Mouse (Mus musculus): Measurements from ENCODE around the gene Nfkb2.

The Nfkb2 gene

DNA sequence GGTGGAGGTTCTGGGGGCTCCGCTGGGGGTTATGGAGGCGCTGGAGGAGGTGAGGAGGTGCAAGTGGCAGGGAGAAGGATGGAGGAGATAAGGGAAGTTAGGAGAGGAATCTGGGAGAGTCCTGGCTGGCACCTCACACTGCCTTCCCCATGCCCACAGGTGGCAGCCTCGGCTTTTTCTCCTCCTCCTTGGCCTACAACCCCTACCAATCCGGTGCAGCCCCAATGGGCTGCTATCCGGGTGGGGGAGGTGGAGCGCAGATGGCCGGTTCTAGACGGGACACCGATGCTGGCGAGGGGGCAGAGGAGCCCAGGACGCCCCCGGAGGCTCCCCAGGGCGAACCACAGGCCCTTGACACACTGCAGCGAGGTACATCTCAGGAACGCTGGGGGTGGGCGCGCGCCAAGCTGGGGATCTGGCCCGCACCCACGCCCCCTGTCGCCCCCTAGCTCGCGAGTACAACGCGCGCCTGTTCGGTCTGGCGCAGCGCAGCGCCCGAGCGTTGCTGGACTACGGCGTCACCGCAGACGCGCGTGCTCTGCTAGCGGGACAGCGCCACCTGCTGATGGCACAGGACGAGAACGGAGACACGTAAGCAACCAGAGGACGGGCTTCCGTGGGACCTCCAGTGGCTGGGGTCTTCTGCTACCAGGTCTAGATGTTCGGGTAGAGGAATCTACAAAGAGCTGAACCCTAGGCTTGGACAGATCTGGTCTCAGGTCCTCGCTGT, 4.8 kb downstream of the Nfkb2 start:
- DNase-seq: peak; percentile 62

DNA sequence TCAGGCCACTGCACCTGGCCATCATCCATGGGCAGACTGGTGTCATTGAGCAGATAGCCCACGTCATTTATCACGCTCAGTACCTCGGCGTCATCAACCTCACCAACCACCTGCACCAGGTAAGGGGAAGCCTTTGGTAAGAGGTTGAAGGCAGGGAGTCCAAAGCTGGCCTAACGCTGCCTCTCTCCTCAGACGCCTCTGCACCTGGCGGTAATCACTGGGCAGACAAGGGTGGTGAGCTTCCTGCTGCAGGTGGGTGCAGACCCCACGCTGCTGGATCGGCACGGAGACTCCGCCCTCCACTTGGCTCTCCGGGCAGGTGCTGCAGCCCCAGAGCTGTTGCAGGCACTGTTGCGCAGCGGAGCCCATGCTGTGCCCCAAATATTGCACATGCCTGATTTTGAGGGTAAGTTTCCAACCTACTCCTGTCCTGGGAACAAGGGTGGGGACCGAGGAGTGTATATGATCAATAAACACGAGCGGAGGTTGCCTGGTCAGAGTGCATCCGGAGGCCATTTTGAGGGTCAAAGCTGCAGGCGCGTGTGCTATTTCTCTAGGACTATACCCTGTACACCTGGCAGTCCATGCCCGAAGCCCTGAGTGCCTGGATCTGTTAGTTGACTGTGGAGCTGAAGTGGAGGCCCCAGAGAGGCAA, 5.7 kb downstream of the Nfkb2 start:
- no peak for DNase-seq

DNA sequence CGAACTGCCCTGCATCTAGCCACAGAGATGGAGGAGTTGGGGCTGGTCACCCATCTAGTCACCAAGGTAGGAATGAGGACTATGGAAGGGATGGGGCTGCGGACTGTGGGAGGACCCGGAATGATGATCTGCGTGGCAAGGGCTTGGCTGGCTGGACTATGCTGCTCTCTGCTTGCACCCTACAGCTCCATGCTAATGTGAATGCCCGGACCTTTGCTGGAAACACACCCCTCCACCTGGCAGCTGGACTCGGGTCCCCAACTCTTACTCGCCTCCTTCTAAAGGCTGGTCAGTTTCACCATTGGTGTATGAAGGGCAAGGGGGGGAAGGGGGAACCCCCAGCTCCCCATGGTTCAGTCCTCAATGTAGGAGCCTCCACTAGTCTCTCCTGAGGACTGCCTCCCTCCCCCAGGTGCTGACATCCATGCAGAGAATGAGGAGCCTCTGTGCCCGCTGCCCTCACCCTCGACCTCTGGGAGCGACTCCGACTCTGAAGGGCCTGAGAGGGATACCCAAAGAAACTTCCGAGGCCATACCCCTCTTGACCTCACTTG, 6.3 kb downstream of the Nfkb2 start:
- no peak for DNase-seq

DNA sequence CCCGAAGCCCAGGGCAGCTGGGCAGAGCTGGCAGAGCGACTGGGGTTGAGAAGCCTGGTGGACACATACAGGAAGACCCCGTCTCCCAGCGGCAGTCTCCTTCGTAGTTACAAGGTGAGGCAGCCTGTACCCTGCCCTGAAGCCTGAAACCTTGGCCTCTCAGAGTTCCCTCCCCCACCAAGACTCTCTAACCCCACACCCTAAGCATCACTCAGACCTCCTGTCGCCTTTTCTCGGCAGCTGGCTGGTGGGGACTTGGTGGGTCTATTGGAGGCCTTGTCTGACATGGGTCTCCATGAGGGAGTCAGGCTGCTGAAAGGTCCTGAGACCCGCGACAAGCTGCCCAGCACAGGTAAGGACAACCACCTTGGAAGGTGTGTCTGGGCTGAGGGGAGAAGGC, 7.2 kb downstream of the Nfkb2 start:
- no peak for DNase-seq

DNA sequence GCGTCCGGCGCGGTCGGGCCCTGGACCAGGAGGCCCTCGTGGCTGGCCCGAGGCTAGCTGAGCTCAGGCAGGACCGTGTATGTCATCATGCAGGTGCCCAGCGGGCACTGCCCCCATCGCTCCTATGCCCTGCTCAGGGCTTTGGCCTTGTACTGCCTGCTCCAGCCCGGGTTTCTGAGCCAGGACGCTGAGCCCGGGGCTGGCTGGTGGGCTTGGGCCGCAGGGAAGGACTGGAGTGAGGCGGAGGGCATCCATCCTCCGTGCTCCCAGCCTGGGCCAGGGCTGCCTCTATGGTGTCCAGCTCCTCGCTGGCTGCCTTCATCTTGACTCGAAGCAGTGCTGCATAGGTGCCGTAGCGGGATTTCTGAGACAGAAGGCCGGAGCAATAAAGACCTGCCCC, 8.4 kb downstream of the Nfkb2 start:
- DNase-seq: no peak

DNA sequence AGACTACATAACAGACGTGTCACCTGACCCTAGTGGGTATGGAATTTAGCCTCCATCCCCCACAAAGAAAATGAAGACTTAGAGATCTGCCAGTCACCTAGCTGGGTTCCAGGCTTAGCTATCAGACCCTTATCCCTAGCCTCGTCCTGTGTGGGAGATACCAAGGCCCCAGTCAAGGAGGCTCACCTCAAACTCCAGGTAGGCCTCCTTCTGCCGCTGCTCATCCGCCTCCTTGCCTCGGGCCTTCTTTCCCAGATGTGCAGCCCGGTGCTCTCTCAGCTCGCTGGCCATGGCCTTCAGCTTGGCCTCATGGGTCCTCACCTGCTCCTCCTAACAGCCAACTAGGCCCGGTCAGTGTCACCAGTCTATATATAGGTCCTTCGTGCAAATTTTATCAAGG, 9.0 kb downstream of the Nfkb2 start:
- DNase-seq: no peak

DNA sequence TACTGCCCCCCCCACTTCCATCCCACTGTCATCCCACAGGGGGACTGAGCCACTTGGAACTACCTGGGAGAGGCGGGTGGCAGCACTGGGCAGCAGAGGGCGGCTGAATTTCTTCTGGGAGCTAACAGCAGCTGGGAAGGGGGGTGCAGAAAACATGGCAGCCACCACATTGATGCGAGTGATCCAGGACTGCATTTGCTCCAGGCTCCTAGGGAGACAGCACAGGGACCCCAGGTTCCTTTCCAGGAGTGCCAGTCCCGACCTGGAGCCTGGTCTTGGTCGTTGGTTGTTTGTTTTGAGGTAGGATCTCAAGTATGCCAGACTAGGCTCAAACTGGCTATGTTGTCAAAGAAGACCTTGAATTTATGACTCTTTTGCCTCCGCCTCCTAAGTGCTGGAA, 9.5 kb downstream of the Nfkb2 start:
- DNase-seq: no peak

DNA sequence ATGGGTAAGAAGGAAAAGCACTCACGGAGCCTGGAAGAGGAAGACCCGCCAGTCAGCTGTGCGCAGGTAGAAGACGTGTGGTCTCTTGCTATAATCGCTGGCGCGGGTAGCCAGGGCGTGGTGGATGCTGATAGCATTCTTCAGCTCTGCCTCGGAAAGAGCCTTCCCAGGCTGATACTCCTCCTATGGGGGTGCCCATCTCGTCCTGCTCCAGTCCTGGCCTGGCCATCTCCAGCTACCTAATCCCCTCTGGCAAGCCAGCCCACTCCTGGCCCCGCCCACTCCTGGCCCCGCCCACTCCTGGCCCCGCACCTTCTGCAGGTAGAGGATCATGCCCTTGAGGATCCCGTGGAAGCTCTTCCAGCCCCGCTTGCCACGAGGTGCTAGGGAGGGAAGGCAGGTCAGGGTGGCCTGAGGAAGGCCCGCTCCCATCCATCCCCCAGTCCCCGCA, 10.1 kb downstream of the Nfkb2 start:
- no peak for DNase-seq

DNA sequence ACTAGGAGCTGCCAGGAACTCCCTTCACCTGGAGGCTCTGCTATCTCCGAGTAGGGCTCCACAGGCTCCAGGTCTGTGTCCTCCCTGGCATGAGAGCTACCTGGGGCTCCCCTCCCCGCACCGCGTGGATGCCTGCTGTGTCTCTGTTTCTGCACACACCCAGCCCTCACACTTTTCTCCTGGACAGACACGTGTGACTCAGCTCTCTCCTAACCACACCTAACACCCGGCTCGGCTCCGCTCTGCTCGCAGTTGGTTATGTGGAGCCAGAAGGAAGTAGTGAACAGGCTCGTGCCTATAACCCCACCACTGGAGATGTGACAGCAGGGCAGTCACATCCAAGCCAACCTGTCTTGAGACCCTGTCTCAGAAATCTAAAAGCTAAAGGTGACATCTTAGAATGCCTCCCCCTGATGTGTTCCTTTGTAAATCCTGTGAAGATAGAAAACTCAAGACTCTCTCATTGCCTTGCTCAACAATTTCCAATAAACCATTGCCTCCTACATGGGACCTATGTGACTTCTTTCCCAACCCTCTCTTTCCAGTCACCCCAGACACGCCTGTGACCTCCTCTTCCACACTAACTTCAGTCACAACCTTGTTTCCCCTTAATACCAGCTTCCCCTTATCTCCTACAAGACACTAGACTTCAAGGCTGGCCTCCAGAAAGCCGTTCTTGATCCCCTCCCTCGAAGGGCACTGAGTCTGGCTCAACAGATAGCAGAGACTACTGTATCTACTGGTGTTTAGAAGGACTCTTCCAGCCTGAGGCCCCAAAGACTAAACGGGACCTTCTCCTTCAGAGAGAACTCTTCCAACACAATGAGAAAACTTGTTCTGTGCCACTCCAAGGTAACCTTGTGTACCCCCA, 11.0 kb downstream of the Nfkb2 start:
- DNase-seq: no peak

DNA sequence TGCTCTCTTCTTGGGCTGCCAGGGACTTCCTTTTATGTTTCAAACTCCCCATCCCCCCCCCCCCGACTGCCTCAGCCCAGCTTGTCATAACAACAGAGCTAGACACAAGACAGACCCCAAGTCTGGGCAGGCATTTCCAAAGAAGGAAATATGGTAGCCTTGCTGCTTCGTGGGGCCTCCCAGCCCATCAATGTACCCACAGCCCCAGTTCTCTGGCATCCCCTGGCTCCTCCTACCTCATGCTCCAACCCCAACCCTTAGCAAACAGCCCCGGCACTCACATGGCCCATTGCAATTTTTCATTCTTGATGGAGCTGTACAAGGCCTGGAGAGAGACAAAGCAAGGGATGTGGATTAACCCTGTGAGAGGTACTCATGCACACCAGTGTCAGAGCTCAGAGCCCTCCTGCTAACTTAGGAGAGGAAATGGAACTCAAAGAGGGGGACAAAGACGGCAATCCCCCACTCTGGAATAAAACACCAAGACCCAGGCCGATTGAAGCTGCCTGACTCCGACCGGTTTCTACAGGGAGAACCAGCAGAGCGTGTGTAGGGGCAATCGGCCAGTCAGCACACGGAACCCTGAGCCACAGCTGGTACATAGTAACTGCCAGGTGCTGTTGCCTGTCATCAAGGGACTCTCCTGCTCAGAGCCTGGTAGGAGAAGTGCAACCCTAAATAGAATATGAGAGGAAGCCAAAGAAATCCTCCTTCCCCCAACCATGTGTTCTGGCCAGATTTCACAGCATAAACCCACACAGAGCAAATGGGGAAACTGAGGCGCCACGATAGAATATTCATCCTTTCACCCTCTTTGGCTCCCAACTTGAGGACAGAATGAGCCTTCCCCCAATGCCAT, 11.9 kb downstream of the Nfkb2 start:
- DNase-seq: no peak

DNA sequence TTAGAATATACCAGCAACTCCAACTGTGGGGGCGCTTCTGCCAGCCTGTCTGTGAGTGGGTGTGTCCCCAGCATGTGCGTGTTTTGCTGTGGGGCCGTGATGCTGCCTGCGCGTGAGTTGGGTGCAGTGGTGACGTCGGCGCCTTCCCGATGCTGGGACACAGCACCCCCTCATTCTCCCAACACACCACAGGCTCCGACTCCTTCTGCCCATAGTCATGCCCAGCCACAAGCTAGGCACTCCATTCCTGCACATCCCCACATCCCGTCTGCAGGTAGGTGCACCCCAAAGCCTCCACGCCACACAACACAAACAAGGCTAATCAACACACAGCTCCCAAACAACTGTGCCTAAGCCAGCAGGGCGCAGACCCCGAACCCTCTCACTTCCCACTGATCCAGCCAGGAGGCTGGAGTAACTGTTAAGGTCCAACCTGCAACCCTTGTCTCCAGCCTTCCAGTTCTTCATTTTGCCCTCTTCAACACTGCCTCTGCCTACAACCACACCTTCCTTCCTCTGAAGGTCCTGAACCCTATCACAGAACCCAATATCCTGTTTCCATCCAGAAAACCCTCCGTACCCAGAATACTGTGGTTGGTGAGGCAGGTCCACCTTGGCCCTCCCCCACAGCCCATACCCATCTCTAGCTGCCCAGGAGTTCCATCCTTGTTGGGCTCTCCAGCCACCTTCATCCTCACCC, 12.9 kb downstream of the Nfkb2 start:
- DNase-seq: no peak

DNA sequence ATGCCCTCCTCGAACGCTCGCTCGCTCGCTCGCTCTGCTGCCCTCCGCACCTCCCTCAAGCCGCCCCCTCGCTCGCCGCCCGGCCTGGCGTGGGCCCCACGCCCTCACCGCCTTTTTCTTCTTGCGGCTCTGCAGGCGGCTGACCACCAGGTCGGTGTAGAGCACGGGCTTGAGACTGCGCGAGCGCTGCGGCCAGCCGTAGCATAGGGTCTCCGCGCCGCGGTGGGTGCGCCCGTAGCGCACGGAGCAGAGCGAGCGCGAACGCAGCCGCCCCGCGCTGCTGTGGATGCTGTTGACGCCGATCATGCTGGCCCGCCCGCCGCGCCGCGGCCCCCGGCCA, 13.4 kb downstream of the Nfkb2 start:
- no peak for DNase-seq

DNA sequence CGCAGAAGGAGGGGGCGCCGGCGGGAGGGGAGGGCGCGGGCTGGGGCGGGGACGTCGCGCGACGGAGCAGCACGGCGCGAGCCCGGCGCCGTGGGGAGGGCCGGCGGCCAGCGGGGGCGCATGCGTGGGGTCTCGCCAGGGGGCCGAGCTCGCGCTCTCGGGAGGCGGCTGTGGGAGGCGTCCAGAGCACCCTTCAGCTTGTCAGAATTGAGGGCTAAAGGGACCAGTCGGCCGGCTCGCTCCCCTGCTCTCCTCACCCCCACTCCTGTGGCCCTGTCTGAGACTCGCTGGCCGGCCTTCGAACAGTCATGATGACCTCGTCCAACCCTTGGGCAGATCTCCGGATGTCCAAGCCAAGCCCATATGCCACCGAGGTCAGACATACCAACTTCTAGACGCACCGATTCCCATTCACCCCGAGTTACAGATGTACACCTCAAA, 13.9 kb downstream of the Nfkb2 start:
- DNase-seq: no peak

DNA sequence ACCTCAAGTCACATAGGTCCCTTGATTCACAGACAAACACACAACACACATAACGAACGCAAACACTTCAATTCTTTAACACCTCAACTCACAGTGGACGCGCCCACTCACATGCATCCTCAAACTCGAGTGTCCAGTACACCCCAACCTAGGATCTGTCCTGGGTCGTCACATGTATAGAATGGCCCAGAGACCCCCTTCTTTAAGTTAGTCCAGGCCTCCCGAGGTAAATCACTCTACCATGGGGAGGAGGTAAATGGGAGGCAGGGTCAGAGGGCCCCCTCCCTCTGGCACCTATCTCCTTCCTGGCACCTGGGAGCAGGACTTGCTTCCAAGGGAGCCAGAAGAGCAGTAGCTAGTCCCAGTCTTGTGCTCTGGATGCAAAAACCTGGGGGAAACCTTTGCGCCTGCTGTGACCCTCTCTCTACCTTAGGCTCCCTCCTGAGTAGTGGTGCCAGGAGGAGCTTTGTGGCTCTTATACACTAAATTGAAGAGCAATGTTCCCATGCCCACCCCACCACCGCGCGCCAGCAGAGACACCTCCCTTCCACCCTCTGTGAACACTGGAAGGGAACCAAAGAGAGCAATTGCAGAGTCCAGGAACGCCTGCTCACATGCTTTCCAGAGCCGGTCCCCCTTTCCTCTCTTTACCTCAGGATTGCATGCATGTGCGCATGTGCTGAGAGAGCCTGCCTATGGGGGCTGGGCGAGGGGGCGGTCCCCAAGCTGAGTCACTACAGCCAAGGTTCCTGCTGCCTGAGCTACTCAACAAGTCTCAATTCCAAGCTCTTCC, 14.7 kb downstream of the Nfkb2 start:
- DNase-seq: no peak

DNA sequence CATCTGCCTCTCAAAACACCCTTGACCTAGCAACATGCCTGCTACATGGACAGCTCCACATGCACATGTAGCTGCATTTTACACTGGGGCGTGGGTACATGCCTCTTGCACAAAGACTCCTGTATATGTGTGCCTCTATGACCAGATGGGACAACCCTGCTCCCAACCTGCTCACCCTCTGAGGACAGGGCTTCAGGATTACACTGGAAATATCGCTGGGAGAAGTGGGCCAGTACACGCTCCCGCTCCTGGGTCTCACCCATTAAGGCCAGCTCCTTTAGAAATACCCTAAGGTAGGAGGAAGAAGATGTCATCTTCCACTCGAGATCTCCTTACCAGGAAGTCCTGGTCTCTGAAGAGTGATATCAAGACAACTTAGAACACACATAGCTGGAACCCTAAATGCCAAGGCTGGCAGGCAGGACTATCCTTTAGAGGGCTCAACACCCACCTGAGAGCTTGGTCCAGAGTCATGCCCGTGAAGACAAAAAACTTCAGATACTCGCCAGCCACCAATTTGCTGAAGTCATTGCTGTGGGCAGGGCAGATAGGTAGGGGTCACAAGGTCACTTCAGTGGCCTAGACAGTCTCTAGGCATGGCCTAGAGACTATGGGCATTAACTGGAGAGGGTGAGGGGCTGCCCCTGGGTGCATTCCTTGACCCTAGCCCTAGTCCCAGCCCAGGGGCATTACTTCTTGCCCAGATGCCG, 16.1 kb downstream of the Nfkb2 start:
- no peak for DNase-seq

DNA sequence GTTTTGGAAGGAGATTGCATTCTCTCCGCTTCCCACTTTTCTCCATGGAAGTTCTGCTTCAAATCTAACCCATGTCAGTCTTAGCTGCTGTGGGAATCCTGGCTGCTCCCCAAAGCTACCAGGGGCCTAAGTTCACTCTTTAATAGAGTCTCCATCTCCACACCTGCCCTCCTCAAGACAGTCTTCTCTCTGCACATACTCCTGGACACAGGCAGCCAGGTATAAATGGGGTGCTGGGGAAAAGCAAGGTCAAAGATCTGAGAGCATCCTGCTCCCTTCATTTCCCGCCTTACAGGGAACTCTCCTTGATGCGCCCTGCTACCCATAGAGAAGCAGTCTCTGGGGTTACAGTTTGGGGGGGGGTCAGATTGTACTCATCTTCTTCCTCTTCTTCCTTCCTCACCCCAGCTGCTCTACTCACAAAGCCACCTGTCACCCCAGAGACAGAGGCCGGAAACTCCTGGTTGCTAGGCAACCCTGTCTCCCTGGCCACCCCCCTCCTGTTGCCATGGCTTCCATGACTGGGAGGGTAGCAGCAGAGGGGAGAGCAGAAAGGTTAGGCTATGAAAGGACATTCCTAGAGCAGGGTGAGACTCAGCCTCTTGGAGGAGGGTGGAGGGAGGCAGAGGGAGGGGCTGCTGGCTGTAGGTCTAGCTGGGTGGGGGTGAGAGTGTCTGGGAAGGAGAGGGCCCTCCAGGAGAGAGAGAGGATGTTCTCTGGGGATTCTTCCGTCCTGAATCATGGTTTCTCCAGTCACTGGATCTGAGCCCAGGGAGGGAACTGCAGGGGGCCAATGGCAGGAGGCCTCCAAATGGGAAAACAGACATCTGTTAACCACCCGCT, 17.2 kb downstream of the Nfkb2 start:
- no peak for DNase-seq

DNA sequence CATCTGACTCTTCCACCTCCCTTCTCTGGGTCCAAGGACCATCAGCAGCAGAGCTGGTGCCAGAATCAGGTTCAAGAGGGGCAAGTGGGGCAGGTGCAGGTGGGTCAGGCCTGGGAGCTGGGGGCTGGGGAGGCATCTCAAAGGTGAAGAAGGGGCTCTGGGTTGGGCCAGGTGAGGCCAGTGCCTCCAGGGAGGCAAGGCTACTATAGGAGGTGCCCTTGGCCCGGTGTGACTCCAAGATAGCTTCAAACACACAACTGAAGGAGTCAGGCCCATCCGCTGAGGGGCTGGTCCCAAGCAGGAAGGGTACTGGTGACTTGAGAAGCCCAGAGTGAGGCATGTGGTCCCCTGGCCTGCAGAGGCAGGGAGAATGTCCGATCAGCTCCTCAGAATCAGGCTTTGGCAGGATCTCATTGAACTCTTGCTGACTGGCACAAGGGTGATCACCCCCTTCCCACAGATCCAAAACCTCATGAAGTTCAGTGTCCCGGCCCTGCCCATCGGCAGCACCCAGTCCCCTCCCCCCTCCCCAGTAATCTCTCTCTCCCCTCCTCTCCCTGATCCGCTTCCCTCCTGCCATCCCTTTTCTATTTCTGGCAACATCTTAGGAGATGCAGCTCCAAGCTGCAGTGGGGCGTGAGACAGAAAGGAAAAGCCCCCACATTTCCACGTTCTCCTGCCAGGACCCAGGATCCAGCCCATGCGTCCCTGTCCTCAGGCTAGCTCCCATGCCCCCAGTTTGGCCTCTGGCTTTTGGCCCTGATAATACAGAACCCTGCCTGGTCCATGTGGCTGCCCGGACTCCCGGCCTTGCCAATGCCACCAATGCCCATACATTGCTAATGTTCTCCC, 18.2 kb downstream of the Nfkb2 start:
- DNase-seq: no peak

DNA sequence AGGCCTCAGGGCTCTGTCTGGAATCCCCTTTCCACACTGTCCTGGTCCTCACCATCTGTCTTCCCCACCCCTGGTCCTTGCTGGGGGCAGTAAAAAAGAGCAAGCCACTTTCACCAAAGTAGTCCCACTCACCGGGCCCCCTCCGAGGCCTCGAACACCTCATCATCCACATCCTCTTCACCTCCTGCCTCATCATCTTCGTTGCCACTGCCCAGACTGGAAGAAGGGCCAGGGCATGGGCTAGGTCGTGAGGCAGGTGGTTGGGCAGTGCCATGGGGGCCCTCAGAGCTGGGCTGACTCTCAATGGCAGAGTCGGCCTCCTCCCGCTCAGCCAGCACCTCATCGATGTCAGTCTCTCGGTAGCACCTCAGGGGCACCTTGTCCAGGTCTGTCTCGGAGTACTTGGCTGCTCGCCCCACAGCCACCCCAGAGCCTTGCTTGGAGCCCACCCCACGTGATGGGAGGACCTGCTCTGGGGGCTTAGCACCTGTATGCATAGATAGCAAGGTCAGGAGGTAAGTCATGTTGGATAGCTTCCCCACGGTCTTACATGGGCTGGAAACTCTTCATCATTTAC, 19.0 kb downstream of the Nfkb2 start:
- DNase-seq: no peak
